Mouse (Mus musculus) c-Kit-negative CD71-positive TER-119-positive erythroid progenitor cells, embryonic 14.5 days (primary cell): ENCODE measurements around the gene Tbc1d8.
A peak's percentile ranks its signal among the peaks of the same experiment; 100 is the strongest.

ENCODE experiments used
- DNase-seq: peaks from one replicate; pipeline ENCODE4 v3.0.0-alpha.2; 2013; ENCODE audit warnings: low read depth, low spot score

Tbc1d8 gene

GRCm38 (mm10) chr1:39478057-39478895 is at the start of gene Tbc1d8:
TSS of gene Tbc1d8 (minus strand) at chr1:39478755.
- DNase-seq: peak; percentile 64

DNA sequence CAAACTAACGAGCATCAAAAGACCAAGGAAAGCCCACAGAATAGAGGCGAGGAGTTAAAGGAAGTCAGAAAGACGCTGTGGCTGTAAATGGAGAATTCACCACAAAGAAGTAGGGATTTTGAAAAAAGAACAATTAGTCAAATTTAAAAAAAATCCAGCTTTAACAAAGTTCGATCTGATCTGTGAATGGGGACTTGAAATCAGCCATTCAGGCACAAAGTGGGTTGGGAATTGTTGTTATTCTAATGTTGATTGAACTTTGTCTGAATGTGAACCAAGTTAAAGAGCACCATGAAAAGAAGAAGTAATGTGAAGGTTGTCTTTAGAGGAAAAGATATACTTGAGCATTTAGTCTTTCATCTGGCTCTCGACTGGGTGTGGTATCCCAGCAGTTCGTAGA is 49.8 kb upstream of the Tbc1d8 start:
- DNase-seq: no peak

GRCm38 (mm10) chr1:39527432-39527831 is 48.9 kb upstream of the Tbc1d8 start:
- DNase-seq: peak; percentile 53

DNA sequence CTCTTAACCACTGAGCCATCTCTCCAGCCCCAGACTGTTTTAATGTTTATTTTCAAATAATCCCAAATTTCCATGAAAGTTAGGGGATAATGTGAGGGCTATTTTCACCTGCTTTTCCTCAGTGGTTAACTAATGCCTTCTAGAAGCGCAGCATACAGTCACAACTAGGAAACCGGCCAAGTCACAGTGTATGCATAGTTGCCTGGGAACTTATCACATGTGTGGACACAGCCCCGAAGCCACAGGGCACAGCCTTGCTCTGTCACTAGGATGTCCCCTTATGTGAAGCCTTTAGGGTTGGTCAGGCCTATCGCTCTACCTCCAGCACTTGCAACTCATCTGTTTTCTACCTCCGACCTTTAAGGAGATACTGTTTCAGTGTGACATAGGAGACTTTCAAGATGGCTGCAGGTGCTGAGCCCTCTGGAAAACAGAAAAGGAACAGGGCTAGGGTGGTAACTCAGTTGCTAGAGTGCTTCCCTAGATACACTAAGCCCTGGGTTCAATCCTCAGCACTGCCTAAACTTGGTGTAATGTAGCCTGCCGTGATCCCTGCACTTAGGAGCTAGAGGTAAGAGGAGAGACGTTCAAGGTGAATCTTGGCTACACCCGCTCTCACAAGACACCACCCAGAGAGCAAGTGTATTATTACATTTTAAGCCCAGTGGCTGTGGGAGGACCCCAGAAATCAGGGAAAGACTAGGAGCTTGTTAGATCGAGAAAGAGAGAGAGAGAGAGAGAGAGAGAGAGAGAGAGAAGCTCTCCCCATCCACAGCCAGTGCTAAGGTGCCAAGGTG is 48.0 kb upstream of the Tbc1d8 start:
- no peak for DNase-seq

- DNase-seq: no peak
Observed at GRCm38 (mm10) chr1:39525763-39526162, 47.2 kb upstream of the Tbc1d8 start.

GRCm38 (mm10) chr1:39522519-39522918 is 44.0 kb upstream of the Tbc1d8 start:
- DNase-seq: no peak

GRCm38 (mm10) chr1:39521326-39521725 is 42.8 kb upstream of the Tbc1d8 start:
- no peak for DNase-seq

GRCm38 (mm10) chr1:39515303-39515991 is 36.9 kb upstream of the Tbc1d8 start:
- DNase-seq: no peak

DNA sequence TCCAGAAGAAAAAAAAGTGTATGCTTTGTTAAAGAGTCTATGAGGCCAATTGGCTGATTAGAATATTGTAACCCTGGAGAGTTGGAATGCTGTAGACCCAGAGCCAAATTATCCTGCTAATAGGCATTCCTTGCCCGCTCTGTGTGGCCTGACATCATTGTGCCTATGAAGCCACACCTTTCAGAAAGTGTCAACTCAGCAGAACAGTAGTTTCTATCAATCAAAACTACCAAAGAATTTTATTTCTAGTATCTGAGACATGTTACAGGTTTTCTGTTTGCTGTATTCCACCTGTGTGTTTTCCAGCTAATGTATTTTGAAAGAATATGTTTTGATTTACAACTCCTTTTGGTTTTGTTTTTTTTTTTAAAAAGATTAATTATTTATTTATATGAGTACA is 33.6 kb upstream of the Tbc1d8 start:
- no peak for DNase-seq

- no peak for DNase-seq
Observed at GRCm38 (mm10) chr1:39511775-39512174, 33.2 kb upstream of the Tbc1d8 start.

- no peak for DNase-seq
Observed at GRCm38 (mm10) chr1:39505600-39505999, 27.0 kb upstream of the Tbc1d8 start.

DNA sequence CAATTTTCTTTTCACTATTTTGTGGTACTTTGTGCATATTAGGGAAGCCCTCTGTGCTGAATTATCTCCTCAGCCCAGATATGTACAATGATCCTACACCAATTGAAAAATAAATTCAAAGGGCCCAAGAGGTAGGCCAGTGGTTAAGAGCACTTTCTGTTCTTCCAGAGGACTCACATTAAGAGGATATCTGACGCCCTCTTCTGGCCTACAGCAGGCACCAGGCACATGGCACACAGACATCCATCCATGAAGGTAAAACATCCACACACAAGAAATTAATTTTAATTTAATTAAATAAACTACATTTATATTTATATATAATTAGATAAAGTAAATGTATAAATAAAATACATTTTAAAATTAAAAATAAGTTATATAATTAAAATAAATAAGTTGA is 25.7 kb upstream of the Tbc1d8 start:
- DNase-seq: no peak

DNA sequence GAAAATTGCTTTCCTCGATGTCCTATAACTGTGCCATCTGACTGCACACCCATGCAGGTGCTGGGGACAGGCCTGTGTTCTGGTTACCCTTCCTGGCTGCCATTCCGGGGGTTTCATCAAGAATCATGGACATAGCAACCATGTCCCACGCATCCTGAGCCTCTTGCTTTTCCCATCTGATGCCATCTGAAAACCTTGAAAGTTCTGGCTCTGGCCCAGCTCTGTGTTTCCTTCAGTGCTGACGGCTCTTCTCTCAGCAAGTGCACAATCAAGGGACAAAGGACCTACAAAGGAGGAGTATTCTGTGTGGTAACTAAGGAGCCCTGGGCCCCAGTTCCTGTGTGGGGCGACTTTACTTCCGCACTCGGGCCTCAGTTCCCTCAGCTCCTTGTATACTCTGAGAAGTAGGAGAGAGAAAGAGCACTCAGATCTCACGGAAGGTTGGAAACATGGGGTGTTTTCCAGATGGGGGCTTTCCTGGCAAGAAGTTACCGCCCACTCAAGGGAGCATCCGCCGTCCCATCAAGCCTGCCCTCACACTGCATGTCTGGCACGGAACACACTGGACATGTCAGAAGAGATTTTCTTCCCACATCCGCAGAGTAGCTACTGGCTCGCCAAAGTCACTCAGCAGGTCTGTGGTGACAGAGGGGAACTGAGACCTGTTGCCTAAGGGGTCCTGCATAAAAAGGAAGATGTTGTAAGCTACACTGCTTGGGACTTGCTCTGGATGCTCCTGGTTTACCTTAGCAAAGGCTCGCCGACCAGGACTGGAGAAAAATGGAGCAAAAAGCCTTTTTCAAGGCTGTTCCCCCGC is 24.5 kb upstream of the Tbc1d8 start:
- DNase-seq: no peak

DNA sequence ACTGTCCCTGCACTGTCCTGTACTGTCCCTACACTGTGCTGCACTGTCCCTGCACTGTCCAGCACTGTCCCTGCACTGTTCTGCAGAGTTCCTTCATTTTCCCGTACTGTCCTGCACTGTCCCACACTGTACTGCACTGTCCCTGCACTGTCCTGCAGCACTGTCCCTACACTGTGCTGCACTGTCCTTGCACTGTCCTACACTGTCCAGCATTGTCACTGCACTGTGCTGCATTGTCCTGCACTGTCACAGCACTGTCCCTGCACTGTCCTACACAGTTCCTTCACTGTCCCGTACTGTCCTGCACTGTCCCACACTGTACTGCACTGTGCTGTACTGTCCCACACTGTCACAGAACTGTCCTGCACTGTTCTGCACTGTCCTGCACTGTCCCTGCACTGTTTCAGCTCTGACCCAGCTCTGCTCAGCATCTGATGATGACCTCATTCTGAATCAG is 21.0 kb upstream of the Tbc1d8 start:
- DNase-seq: no peak

DNA sequence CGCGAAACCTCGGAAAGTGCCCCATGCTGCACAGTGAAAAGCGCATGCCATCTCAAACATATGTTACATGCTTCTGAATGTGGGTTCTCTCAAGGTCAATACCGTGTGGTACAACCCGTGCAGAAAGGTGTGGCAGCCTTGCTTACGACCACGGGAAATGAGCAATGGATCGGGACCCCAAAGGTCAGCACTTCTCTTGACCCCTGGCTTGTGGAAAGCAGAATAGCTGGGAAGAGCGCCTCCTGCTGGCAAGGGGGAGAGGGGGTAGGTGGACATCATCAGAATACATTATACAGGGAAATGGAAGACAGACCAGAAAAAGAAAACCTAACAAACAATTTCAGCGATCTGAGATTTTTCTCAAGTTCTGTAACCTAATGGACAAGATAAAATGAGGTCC is 19.2 kb upstream of the Tbc1d8 start:
- DNase-seq: no peak

DNA sequence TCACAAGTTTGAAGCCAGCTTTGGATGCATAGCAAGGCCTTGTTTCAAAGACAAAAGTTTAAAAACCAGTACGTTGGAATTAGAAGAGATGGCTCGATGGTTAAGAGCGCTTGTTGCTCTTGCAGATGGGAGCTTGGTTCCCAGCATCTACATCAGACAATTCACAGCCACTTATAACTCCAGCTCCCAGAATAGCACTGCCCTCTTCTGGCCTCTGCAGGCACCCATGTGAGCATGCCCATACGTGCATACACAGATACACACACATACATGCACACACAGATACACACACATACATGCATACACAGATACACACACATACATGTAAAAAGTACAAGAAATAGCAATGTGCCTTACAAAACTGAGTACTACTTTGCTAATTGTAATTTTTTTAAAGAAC is 18.4 kb upstream of the Tbc1d8 start:
- no peak for DNase-seq

- DNase-seq: no peak
Observed at GRCm38 (mm10) chr1:39493664-39494063, 15.1 kb upstream of the Tbc1d8 start.

- no peak for DNase-seq
Observed at GRCm38 (mm10) chr1:39493165-39493564, 14.6 kb upstream of the Tbc1d8 start.

GRCm38 (mm10) chr1:39487370-39487769 is 8.8 kb upstream of the Tbc1d8 start:
- no peak for DNase-seq

- no peak for DNase-seq
Observed at GRCm38 (mm10) chr1:39482115-39482815, 3.7 kb upstream of the Tbc1d8 start.

GRCm38 (mm10) chr1:39479254-39479653 is 699 bp upstream of the Tbc1d8 start:
- no peak for DNase-seq
